Mouse (Mus musculus) thymus, postnatal 25 days (tissue): ENCODE measurements around the gene Psmc3ip.

Experiments used
- DNase-seq: peaks from one replicate; pipeline ENCODE4 v3.0.0; 2022

Gene Psmc3ip

DNA sequence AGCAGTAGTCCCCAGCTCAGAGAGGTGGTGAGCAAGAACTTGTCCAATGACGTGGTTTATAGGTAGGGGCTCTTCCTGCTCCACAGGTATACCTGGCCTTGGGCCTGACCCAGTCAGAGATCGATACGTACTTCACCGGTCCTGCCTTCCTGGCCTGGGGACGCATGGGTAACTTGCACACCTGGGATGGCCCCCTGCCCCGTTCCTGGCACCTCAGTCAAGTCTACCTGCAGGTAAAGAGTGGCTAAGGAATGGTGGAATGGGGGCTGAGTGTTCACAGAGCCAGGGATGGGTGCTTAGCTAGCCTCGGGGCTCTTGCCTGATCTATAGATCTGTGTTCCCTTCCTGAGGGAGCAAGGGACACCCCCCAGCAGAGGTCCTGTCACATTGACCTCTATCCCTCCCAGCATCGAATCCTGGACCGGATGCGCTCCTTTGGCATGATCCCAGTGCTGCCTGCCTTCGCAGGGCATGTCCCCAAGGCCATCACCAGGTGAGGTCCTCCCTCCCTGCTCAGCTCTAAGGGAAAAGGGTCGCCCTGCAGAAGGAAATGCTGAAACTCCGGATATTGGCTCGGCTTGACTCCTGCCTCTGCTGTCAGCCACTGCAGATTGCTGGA lies 23.3 kb downstream of the Psmc3ip start:
- DNase-seq: no peak

DNA sequence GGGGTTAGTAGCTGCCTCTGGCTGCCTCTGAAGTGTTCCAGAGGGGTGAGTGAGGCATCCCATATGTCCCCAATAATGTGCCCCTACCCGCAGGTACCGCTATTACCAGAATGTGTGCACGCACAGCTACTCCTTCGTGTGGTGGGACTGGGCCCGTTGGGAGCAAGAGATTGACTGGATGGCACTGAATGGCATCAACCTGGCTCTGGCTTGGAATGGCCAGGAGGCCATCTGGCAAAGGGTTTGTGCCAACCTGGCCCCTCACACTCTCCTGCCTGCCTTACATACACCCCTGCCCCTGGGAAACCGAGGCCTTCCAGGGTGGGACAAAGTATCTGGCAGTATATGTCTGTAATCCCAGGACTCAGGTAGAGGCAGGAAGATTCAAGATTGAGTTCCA lies 24.2 kb downstream of the Psmc3ip start:
- no peak for DNase-seq

DNA sequence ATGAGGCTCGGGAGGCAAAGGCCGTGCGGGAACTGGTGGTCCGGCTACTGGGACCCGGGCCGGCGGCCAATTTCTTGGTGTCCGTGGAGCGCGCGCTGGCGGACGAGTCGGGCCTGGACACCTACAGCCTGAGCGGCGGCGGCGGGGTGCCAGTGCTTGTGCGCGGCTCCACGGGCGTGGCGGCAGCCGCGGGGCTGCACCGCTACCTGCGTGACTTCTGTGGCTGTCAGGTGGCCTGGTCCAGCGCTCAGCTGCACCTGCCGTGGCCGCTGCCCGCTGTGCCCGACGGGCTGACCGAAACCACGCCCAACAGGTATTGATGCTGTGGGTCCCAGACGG lies 25.1 kb downstream of the Psmc3ip start:
- no peak for DNase-seq

DNA sequence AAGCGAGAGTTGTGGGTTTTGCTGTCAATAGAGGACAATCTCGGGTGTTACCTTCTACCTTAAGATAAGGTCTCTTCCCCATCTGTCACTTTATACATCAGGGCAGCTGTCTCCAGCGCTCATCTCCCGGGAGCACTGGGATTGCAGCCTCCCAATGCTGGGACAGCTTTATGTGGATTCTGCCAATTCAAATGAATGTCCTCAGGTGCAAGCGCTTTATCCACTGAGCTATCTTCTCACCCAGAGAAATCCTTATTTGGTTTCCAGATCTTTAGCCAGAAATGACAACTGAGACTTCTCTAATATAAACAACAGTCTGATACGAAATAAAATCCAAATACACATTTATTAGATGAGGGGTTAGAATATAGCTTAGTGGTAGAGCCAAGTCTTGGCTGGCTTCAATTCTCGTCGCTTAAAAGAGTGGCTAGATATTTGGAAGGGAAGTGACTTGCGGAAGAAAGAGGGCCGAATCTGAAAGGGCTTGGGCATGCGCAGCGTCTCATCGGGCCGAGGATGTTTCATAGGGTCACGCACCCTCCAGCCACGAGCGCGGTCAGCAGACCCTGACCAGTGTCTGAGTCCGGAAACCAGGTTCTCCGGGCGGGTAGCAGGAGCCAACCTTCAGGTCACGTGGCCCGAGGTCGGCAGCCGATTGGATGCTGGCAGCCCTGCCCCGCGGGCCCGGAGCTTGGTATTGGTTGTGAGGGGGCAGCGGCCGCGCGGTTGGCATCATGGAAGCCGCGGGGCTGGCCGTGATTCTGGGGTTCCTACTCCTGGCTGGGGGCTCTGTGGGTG lies 25.6 kb downstream of the Psmc3ip start, which contains the start of gene Naglu:
Naglu (plus strand) TSS at position 622 of the 798 bp plus-strand sequence.
- peak; percentile 92 for DNase-seq

DNA sequence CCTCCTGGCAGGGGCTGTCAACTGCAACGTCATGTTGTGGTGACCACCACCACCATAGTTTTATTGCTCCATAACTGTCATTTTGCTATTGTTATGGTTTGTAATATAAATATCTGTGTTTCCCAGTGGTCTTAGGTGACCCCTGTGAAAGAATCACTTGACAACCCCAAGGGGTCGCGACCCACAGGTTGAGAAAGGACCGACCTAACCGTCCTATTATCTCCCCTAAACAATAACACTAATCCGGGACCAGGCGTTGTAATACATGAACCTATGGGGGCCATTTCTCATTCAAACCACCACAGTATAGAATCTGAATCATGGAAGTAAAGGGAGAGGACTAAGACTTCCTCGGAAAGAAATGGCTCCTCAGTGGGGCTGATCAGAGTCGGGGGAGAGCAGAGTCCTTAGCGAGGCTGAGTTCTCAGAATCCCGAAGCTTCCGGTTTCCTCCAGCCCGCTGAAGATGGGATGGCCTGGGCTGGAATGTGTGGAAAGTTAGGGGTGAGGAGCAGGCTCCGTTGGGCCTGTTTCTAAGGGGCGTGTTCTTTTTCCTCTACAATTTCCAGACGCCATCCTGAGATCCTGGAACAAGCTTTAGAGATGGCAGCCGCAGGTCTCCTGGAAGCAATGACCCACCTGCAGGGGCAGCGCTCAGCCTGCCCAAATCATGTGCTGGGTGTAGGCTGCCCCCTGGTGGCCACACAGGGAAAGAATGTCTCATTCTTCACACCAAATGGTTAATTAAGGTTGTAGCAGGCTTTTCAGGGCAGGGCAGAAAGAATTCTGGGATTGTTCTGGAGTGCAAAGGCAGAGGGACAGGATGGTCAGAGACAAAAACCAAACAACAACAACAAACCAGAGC lies 28.5 kb downstream of the Psmc3ip start:
- DNase-seq: peak; percentile 90

GRCm38 (mm10) chr11:101065002-101065401 lies 30.2 kb downstream of the Psmc3ip start:
- no peak for DNase-seq

DNA sequence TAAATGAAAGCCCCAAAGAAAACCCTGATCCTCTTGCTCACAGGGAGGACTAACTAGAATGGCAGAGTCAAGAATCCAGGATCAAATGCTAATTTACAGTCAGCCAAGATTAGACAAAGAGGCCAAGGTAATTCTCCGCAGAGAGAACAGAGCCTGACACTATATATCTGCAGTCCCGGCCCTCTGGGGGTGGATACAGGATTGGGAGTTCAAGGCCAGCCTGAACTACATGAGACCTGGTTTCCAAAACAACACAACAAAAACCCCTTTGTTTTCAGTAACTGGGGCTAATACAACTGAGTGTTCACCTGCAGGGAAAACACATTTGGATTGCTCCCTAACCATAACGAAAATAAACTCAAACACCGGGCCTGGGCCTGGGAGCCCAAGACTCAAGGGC lies 30.8 kb downstream of the Psmc3ip start:
- DNase-seq: no peak

- peak; percentile 88 for DNase-seq
These were observed 31.4 kb downstream of the Psmc3ip start for GRCm38 (mm10) chr11:101063676-101064327.

GRCm38 (mm10) chr11:101062971-101063675 lies 32.1 kb downstream of the Psmc3ip start:
- no peak for DNase-seq

DNA sequence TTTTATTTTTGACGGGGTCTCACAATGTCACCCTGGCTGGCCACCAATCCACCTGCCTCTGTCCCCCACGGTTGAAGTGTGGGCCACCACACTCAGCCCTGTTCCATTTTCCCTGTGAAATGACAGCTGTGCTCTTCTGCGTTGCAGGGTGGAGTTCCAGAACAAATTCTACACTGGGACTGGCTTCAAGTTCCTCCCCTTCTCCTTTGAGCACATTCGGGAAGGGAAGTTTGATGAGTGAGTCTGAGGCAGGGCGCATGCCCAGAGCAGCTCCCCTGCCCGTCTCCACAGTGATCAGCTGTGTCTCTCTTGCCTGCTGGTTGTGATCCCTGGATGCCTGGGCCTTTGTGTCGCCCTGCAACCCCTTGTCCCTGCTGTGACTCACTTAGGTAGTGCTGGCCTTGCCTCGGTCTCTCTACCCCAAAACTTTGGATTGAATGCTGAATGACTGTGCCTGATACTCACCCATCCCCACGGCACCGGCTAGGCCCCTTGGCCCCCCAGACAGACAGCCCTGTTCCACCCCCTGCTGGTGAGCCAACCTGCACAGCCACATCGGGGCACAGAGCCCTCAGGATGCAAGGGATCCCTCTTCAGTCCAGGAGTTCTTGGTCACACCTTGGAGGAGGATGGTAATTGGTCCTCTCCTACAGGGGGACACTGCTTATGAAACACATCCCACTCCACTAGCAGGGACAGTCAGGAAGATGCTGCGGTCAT lies 32.9 kb downstream of the Psmc3ip start:
- no peak for DNase-seq

DNA sequence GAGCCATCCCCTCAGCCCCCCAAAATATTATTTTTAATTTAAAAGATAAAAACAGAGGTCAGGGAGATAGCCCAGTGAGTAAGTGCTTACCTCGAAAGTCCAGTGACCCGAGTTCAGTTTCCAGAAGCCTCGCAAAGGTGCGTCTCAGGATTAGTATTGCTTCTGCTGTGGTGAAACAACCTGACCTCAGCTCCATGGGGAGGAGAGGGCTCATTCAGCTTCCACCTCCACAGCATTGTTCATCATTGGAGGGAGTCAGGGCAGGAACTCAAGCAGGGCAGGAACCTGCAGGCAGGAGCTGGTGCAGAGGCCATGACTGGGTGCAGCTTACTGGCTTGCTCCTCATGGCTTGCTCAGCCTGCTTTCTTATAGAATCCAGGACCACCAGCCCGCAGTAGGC lies 34.2 kb downstream of the Psmc3ip start:
- no peak for DNase-seq

GRCm38 (mm10) chr11:101060126-101060525 lies 35.1 kb downstream of the Psmc3ip start:
- no peak for DNase-seq

DNA sequence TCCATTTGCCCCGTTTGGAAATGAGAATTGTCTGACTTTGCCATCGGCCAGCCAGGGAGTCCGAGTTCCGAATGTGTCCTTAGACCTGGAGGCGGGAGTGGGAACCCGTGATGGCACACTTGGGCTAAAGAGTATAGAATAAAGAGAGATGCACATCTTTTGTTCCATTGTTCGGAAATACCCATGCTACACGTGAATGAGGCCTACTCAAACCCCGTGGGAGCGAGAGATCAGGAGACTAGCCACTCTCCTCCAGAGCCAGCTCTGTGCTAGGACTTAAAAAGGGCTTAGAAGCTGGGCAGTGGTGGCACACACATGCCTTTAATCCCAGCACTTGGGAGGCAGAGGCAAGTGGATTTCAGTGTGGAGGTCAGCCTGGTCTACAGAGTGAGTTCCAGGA lies 35.8 kb downstream of the Psmc3ip start:
- no peak for DNase-seq

GRCm38 (mm10) chr11:101058726-101059125 lies 36.5 kb downstream of the Psmc3ip start:
- DNase-seq: no peak

DNA sequence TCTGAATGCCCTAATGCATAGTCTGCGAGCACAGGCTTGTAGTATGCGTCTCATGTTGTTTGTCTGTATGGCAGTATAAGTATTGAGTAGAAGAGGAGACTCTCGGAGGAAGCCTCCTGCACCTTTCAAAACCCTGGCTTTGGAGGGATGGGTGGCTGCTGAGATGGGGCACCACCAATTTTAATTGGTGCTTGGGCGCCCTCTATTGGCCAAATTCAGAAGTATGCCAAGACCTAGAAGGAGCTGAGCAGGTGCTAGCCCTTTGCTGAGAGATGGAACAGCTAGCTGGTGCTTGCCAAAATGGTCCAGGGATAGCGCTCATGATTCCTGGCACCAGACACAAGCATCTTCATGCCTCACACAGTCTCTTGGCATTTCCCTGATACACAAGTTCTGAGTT lies 37.4 kb downstream of the Psmc3ip start:
- peak; percentile 92 for DNase-seq

DNA sequence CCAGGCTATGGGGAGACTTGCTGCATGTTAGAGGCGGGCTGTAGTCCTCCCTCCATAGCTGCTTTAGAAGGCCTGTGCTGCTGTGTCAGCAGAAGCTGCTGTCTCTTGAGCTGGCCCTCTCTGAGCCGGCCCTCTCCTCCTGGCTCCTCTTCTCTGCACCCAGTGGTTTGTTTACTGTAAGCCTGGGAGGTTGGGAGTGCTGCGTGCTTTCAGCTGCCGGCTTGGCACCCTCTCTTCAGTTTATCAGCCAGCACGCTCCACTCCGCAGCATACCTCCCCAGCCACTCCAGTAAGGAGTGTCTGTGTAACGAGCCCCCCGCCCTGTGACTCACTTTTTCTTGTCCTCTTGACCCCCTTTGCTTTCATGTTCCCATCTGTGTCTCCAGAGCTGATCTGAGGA lies 38.4 kb downstream of the Psmc3ip start:
- DNase-seq: no peak

GRCm38 (mm10) chr11:101055418-101055817 lies 39.8 kb downstream of the Psmc3ip start:
- DNase-seq: no peak

DNA sequence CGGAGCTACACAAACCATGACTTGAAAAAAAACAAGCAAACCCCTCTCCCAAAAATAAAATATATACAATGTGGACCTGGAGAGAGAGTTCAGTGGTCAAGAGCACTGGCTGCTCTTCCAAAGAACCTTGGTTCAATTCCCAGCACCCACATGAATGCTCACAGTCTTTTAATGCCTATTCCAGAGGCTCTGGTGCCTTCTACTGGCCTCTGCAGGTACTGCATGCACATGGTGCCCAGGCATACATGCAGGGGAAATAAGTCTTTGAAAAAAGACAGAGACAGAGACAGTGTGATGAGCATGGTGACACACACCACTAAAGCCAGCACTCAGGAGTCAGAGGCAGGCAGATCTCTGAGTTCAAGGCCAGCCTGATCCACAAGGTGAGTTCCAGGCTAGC lies 41.3 kb downstream of the Psmc3ip start:
- DNase-seq: peak; percentile 54

- DNase-seq: no peak
These were observed 42.3 kb downstream of the Psmc3ip start for GRCm38 (mm10) chr11:101052751-101053473.

- DNase-seq: no peak
These were observed 43.6 kb downstream of the Psmc3ip start for GRCm38 (mm10) chr11:101051617-101052016.

DNA sequence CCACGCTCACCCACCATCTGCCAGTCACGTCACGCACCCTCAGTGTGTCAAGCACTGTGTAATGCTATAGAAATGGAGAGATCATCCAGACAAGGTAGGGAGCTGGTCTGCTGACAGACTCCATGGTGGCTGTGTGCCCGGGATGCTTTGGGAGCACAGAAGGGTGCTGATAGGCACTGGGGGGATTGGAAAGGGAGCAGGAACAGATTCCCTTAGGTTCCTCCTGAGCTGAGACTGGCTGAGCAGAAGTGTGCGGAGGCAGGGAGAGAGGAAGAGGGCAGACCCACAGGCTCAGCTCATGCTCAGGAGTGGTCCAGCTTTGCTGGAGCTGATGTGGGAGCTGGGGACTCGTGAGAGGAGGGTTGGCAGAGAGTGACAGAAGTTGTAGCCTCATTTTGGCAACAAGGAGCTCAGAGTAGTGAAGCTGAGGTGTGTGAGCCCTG lies 44.2 kb downstream of the Psmc3ip start:
- DNase-seq: no peak
